Mouse (Mus musculus) gastrocnemius, adult 18-20 months (tissue): ENCODE results near the gene Slc7a14. TPM values are rescaled to one million over a fixed set of nuclear protein-coding genes. Genes with fewer than 3 reads are reported as not detected.
A peak's percentile ranks its signal among the peaks of the same experiment; 100 is the strongest.

Experiments
- DNase-seq: peaks from one replicate; pipeline ENCODE4 v3.0.0; 2021; ENCODE audit warnings: low spot score
- total RNA-seq, 2 experiments: library from RNA; stranded (reverse); gene quantifications; 2 replicates each; pipeline ENCODE4 v1.2.3; 2021

Slc7a14 gene
- total RNA-seq, 2 experiments from 2014 or later: 0.02 TPM; not detected in 1

GRCm38 (mm10) chr3:31209001-31209400 lies 101.2 kb downstream of the Slc7a14 start:
- peak; percentile 7 for DNase-seq

DNA sequence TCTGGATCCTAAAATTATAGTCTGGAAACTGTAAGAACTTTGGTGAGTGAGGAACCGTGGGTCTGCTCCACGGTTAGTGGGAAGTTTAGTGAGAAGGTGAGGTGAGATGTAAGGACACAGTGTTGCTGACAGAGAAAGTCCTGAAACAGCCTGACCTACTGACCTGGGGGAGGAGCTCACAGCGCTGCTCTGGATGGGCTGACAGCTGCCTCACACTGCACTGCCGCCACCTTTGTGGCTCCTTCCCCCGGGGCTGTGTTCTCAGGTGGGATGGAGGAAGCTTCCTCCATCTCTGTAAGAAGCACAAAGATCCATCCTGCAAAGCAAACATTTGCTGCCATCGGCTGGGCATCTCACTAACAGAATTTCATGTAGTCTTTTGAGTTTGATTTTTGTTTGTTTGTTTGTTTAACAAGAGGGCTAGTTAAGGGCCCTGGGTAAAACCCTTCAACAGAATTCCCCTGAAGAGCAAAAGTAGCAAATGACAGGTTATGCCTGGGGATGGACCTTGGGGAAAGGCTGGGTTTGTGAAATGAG lies 101.7 kb downstream of the Slc7a14 start:
- DNase-seq: no peak

DNA sequence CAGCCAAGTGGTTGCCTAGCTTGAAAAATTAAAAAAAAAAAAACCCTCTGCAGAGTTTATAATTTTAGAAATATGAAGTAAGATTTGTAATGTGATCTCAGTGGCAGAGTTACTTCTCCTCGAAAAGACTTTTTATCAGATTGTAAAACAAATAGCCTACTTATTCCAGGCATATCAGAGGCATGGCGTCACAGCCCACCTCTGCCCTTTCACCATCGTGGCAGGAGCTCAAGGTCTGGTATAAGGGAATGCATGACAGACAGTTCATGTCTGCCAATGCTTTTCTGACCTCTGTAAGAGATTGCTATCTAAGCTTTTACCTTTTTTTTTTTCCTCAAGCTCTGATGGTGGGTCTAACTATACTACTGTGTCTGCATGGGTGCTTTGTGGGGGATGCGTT lies 102.1 kb downstream of the Slc7a14 start:
- no peak for DNase-seq

- DNase-seq: no peak
Measured at GRCm38 (mm10) chr3:31205167-31205566, 105.0 kb downstream of the Slc7a14 start.

DNA sequence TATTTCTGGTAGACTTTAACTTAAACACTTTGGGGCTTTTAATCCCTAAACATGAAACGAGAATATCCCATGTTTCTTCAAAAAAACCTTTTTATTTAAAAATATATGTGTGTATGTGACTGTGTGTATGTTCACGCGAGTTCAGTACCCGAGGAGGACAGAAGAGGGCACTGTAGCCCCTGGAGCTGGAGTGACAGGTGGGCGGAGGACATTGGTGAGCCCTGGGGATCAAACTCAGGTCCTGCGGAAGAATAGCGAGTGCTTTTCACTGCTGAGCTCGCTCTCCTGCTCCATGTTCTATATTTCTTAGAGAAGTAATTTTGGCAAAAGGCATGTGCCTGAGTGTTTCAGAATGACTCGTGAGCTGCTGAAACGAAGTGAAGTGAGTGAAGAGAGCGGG lies 106.2 kb downstream of the Slc7a14 start:
- DNase-seq: no peak

GRCm38 (mm10) chr3:31199162-31199877 lies 110.9 kb downstream of the Slc7a14 start:
- no peak for DNase-seq

DNA sequence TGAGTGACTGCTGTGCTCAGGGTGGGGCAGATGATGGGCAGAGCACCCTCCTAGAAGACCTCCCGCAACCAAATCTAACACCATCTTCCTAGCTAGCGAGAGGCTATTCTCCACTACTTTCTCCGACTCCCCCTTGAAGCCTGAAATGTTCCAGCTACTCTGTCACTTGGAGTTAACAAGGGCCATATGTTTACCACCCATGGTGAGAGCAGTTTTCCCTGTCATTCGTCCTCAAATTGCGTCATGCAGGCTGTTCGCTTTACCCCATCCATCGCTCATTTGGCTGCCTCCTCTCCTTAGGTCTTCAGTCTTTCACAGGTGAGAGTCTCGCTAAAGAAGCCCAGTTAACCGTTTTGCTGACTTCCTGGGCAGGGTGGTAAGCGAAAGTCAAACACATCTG lies 118.8 kb downstream of the Slc7a14 start:
- no peak for DNase-seq

GRCm38 (mm10) chr3:31190342-31190741 lies 119.8 kb downstream of the Slc7a14 start:
- no peak for DNase-seq

DNA sequence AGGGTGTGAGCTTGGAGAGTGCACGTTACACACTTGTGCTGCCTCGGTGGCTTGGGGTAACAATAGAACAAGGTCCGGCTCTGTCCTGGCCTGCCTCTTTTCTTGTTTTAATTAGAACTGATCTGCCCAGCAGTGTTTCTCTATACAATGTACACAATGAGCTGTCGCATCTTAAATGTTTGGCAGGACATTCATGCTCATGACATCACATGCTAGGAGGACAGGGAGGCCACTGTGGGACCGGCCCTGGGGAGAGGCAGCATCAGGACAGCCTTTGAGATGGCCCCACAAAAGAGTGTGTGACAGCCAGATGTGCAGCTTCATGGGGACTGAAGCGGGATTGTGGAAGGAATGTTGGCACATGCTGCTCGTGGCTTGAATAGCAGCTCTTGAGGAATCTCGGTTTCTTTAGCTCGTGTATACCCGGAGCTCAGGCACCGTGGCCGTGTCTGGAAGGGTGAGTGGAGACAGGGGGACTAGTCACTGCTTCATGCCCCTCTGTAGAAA lies 143.8 kb downstream of the Slc7a14 start:
- no peak for DNase-seq

GRCm38 (mm10) chr3:31165803-31166202 lies 144.4 kb downstream of the Slc7a14 start:
- DNase-seq: no peak

DNA sequence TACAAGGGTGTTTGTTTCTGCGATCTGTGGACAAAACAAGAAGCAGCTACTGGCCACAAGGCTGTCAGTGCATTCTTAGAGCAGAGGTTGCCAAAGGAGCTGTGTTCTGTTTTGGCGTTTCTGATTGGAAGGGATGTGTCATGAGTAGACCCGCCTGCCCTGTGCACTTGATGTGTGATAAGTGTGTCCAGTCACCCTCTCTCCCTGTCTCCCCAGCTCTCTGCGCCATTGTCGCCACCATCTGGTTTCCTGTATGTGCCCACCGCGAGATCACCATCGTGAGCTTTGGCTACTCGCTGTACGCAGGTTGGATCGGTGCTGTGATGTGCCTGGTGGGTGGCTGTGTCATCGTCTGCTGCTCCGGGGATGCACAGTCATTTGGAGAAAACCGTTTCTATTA lies 147.3 kb downstream of the Slc7a14 start:
- DNase-seq: no peak

GRCm38 (mm10) chr3:31161336-31161735 lies 148.8 kb downstream of the Slc7a14 start:
- no peak for DNase-seq

DNA sequence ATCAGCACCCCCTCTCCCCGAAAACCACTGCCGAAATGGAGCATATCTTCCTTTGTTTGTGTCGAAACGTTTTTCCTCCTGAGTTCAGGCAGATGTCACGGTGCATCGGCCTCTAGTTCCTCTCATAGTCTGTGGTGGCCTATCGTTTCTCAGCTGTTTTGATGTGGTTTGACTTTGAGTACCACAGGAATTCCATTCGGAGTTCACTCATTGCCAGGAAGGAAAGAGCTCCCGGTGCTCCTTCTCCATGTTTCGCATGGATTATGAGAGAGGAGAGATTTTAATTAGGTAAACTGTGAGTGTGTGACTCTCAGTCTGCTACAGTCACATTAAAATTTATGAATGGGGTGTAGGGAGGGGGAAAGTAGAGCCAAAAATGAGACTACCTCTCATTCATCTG lies 150.1 kb downstream of the Slc7a14 start:
- DNase-seq: no peak

GRCm38 (mm10) chr3:31157776-31158175 lies 152.4 kb downstream of the Slc7a14 start:
- no peak for DNase-seq

DNA sequence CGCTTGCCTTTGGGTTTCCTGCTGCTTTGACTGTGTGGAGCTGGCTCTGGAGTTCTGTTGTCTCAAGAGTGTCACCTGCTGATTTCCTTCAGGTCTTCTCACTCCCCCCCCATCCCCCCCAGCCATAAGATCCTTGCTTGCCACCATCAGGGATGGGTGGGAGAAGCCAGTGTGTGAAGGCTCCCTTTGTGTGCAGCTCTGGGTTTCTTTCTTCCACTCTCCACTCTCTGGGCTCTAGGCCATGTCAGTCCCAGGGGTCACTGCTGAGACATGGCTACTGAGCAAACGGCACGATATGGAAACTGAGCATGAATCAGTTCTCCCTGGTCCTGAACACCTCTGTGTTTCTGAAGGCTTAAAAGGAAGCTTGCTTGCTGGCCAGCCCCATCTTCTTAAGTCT lies 154.1 kb downstream of the Slc7a14 start:
- DNase-seq: no peak

Other genes starting within 250 kb of the Slc7a14 start
- 10 to 100 TPM; 13.2 to 17.1 TPM for gene Skil, start 215.3 kb downstream of the Slc7a14 start, total RNA-seq
- under 1 TPM in 1 of 2 experiments, not detected in 1; 0.19 TPM for gene Cldn11, start 160.5 kb downstream of the Slc7a14 start, total RNA-seq